Mouse (Mus musculus) olfactory bulb, adult 2 months (tissue): Measurements from ENCODE around the gene Cdh13.

Experiments used
- CTCF ChIP-seq: fragments of 200-500 bp; IDR thresholded peaks from 2 replicates; pipeline ENCODE4 v1.5.1; 2012; ENCODE audit warnings: low read depth, mild to moderate bottlenecking, low read length, moderate library complexity; ENCODE audit not compliant: insufficient read depth
- POLR2A ChIP-seq: fragments of 200-500 bp; IDR thresholded peaks from 2 replicates; pipeline ENCODE4 v1.6.1; 2012; ENCODE audit warnings: mild to moderate bottlenecking, low read depth, low read length, moderate library complexity; ENCODE audit not compliant: insufficient read depth

- TF ChIP-seq POLR2A (no peak), CTCF (no peak)
These were observed 297.7 kb downstream of the Cdh13 start for GRCm38 (mm10) chr8:118581256-118581655.
